Mouse (Mus musculus): ENCODE measurements around the gene Glb1l2.

Glb1l2 gene

GRCm38 (mm10) chr9:26727445-26727844 lies 78.8 kb downstream of the Glb1l2 start:
- DNase-seq, result no peak

GRCm38 (mm10) chr9:26725709-26726108 lies 80.6 kb downstream of the Glb1l2 start:
- no peak for DNase-seq

- no peak for DNase-seq
Measured at GRCm38 (mm10) chr9:26721771-26722170, 84.5 kb downstream of the Glb1l2 start.

- DNase-seq, result no peak
Measured at GRCm38 (mm10) chr9:26718388-26718787, 87.9 kb downstream of the Glb1l2 start.

All from cerebellum, adult 18-20 months (tissue).